Mouse (Mus musculus) thymus, adult 18-20 months (tissue): ENCODE data around the gene Eif4enif1.

Experiments used
- DNase-seq, 2 experiments: peaks; one replicate each; pipeline ENCODE4 v3.0.0; 2022; ENCODE audit warnings: mixed read lengths in 2 of 2

Gene Eif4enif1

DNA sequence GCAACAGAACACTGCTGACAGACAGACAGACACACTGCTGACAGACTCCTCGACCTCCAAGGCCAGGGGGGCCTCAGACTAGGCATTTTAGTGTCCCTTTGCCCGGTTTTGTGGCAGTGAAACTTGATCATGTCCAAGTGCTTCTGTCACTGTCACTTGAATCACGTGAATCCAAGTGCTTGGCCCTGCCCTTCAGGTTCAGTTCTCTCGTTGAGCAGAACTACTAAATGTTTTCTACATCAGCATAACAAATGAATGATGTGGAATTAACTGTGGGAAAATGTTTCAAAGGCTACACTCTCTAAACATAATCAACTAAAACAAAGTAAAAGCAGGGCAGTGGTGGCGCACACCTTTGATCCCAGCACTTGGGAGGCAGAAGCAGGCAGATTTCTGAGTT lies 76.2 kb downstream of the Eif4enif1 start:
- no peak for DNase-seq

DNA sequence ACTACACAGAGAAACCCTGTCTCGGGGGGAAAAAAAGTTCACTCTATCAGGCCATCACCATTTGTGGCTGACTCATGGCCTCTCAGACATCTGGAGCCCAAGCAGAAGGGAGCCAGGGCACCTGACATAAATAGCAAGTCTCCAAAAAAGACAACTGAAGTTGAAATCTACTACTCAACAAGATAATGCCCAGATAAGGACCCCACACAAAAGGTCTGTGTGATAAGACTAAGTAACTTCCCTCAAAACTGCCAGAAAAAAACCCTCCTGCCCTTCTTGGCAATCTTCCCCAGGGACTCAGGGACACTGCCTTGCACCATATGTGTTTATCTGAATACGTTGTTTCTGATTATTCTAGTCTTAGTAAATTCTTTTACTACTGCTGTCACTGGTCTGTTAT lies 77.5 kb downstream of the Eif4enif1 start:
- no peak for DNase-seq

DNA sequence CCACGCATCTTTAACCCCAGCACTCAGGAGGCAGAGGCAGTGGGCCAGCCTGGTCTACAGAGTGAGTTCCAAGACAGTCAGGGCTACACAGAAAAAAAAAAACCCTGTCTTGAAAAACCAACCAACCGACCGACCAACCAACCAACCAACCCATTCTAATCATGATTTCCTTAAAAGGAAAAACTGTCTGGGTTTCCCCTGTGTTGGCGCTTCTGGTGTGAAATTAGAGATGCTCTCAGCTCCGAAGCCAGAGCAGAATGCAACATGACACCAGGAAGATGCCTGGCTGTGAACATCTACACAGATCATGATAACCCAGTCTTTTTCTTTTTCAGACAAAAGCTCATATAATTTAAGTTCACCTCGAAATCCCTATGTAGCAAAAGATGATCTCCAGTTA lies 80.7 kb downstream of the Eif4enif1 start:
- no peak for DNase-seq

DNA sequence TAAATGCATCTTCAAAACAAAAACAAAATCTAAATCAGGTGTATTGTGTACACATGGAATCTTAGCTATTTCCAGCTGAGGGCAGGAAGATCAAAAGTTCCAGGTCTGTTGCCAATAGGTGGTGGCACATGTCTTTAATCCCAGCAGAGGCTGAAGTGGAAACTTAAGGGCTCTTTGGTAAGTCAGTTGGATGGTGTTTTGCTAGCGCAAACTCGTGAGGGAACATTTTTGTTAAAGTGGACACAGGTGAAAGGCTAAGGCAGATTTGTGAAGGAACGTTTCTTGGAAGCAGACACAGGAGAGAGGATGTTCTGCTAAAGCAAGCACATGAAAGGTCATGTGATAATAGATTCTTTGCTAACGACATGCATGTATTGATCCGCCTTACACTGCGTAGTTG lies 81.5 kb downstream of the Eif4enif1 start:
- no peak for DNase-seq

DNA sequence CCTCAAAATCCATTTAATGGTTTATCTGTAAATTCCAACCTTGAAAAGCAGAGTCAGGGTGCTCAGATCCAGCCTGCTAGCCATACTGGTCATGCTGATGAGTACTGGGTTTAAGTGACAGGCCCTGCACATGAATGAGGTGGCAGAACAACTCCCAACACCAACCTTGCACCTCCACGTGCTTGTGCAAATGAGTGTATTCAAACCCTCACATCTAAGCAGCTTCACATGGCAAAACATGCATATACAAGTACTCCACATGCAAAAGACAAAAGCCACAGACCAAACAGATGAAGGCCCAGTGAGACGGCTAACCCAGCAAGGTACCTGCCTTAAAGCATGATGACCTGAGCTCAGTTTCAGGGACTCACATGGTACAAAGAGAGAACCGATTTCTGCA lies 83.7 kb downstream of the Eif4enif1 start:
- no peak for DNase-seq

DNA sequence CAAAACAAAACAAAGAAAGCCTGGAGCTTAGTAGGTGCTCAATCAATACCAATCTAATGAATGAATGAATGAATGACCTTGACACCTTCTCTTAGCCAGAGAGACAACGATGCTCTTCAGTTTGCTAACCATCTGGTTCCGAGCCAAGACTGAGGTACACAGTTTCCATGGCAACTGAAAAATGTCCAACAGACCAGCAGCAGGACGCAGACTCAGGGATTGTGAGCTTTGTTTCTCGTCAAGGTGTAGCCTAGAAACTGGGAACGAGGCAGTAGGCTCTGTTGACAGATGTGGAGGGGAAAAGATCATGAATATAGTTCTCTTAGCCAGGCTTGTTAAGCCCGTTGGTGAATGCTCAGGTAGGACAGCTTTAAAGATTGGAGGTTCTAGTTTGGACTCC lies 84.9 kb downstream of the Eif4enif1 start:
- no peak for DNase-seq

DNA sequence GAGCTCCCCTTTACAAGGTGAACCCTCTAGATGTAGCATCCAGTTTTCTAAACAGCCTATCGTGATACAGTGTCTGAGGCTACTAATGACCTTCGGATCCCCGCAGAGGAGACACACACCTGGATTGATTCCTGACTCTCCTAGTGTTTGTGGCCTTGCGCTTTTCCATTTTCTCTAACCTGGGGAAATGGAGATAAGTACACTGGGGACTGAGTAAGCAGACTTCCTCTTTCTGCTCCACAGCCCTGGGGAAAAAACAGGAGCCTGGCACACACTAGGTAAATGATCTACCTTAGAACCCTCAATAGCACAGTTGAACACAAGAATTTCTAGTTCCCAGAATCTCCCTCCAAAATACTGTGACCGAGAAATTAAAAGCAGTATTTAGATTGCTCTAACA lies 85.7 kb downstream of the Eif4enif1 start:
- no peak for DNase-seq

DNA sequence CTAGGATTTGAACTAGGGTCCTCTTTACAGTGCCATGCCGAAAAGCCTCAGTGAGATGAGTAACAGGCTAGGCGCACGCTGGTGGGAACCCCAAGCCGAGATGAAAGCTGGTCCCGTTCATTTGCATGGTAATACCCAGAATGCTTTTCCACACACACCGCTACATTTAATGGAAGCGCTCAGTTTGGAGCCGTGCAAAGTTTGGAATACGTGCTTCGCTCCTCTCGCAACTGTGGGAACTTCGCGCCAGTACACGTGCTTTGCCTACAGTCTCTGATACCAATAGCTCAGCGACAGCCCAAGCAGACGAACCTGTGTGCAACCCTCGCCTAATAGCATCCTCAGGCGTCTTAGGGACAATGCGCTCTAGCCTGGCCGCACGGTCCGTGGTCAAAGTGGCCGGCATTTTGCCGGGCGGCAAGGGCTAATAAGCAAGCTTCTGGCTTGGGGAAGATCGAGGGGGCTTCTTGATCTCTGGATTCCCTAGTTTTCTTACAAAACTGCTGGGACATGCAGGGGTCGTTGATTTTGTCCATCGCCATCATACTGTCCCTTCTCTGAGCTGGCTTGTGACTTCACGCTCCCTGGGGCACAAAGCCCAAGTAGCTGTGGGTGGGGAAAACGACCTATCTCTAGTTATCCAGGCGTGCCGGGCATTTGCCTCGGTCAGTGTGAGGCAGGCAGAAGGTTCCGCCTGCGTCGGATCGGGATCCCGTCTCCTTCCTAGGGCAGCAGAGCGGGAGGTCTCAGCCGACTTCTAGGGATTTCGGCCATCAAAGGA lies 86.5 kb downstream of the Eif4enif1 start, which contains the start of gene Patz1:
Gene Patz1, plus strand, starts transcription at position 354 of the 781 bp plus-strand sequence.
- DNase-seq: no peak

DNA sequence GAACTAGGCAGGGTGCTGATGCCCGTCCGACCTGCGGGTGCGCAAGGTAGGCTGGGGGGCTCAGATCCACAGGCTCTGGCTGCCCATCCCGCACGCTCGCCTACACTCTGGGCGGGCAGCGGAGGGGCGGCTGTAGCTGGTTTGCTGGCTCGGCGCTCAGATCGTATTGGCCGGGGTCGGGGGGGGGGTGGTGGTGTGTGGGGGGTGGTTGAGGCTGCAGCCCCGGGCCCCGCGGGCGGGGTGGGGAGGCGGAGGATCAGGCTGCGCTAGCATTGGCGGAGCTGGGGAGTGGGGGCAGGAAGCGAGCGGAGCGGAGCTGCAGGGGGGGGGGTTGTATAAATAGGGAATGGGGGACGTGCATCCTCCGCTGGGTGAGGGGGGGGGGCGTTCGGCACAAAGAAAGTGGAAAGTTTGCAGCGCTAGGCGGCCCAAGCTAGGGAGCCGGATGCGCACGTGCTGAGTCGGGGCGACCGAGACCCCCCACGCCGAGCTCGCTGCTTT lies 87.2 kb downstream of the Eif4enif1 start:
- DNase-seq: no peak

DNA sequence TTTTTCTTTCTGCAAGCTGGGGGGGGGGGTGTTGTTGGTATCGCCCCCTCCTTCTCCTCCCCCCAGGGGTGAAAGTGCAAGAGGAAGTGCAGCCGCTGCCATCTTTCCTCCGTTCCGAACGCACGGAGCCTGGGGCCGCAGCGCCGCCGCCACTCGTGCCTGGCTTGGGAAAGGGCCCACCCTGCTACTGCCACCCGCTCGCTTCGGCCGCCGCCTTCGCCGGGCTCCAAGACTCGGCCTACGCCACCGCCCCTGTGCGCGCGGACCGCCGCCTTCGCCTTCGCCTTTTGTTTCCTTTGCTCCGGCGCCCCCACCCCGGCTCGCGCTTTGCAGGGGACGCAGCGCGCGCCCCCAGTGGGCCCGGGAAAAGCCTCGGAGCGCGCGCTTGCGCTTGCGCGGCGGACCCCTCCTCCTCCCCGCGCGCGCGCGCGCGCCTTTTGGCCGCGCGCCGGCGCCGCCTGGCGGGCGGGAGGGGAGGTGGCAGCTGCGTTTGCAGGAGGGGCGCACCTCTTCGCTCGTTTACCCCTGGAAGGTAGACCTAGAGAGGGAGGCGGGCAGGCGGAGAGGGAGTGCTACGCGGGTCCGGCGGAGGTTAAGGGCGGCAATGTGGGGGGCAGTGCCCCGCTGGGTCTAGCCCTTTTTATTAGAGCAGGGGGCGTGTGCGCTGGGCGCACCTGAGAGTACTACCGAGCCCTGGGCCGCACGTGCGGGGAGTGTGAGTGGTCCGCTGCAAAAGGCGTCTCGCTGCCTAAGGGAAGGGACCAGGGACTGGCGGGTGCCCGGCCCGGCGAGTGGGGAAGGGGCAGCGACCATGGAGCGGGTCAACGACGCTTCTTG lies 87.8 kb downstream of the Eif4enif1 start:
- DNase-seq: peak; percentile 81 to 87

DNA sequence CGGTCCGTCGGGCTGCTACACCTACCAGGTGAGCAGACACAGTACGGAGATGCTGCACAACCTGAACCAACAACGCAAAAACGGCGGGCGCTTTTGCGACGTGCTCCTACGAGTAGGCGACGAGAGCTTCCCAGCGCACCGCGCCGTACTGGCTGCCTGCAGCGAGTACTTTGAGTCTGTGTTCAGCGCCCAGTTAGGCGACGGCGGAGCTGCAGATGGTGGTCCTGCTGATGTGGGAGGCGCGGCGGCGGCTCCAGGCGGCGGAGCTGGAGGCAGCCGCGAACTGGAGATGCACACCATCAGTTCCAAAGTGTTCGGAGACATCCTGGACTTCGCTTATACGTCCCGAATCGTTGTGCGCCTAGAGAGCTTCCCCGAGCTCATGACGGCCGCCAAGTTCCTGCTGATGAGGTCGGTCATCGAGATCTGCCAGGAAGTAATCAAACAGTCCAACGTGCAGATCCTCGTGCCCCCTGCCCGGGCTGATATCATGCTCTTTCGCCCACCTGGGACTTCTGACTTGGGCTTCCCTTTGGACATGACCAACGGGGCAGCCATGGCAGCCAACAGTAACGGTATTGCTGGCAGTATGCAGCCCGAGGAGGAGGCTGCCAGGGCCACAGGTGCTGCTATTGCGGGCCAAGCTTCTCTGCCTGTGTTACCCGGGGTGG lies 88.6 kb downstream of the Eif4enif1 start:
- peak; percentile 56 to 65 for DNase-seq

DNA sequence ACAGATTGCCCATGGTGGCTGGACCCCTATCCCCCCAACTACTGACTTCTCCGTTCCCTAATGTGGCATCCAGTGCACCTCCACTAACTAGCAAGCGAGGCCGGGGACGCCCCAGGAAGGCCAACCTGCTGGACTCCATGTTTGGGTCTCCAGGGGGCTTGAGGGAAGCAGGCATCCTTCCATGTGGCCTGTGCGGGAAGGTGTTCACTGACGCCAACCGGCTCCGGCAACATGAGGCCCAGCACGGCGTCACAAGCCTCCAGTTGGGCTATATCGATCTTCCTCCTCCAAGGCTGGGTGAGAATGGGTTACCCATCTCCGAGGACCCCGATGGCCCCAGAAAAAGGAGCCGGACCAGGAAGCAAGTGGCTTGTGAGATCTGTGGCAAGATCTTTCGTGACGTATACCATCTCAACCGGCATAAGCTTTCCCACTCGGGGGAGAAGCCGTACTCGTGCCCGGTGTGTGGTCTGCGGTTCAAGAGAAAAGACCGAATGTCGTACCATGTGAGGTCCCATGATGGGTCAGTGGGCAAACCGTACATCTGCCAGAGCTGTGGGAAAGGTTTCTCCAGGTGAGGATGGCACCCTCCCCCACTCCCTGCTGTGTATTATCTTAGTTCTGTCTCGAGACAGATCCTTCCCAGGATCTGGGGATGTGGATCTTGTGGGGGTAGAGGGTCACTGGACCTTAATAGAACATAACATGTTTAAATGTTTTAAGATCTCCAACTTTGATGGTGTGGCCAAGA lies 89.3 kb downstream of the Eif4enif1 start:
- peak in 1 of 2 experiments; percentile 55 for DNase-seq

DNA sequence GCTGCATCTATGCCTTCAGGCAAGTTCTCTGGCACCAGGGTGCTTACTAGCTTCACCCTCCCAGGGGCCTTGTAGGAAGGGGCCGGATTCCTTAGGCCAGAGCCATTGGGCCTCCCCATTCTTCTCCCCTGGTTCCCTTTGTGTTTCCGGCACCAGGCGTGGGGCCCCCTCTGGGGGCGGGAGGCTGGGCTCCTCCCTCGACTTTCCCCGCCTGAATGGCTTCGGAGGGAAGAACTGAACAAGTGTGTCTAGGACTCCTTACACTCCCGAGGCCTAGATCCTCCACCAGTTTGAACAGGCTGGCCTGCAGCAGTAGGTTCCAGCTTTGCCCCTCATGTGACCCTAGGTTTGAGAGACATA lies 89.8 kb downstream of the Eif4enif1 start:
- peak; percentile 68 to 76 for DNase-seq

DNA sequence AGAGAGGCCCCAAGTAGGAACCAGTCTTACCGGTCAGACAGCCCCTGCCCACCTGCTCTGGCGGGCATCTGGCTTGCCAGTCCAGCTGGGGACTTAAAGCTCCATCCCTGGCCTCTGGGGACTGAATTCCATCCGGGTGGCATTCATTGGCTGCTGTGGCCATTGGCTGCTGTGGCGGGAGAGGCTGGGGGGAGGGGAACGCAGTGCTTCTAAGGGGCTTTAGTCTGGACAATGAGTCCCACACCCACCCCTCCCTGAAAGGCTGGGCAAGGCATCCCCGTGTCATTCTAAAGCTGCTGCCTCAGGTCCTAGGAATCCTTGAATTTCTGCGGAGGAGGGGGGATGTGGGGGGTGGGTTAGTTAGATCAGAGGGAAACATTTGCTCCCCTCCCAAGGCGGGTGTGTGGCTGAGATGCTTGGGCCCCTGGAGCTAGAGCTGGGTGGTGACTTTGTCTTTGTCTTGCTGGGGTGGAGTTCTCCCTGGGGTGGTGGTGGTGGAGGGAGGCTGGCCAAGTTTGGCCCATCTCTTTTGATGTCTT lies 90.6 kb downstream of the Eif4enif1 start:
- no peak for DNase-seq

DNA sequence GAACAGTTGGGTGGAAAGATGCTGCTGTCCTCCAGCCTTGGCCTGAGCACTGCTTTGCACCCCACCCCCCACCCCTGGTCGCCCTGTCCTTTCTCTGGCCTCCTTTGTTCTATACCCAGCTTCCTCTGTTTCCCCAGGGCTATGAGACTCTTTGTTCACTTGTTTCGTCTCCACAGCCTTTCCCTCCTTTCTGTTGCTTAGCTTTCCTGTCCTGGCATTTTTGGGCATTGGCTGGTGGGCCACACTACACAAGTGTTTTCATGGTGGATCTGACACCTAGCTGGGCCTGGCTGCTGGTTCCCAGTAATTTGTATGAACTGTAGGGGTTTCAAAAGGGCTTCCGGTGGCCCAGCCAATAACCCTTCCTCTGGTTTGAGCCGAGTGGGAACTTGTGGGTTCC lies 91.2 kb downstream of the Eif4enif1 start:
- no peak for DNase-seq
